Mouse (Mus musculus) ES-E14 (cell line): ENCODE results near the gene Stbd1. TPM values are rescaled to one million over a fixed set of nuclear protein-coding genes. Genes with fewer than 3 reads are reported as not detected.

ENCODE experiments used
- DNase-seq: peaks from one replicate; pipeline ENCODE4 v3.0.0-alpha.2; 2013; ENCODE audit warnings: low read depth, low spot score
- H3K27ac ChIP-seq: 2 replicates; pipeline ENCODE4 v1.5.1; 2012; ENCODE audit warnings: low read depth, mild to moderate bottlenecking, low read length, moderate library complexity, mixed read lengths; ENCODE audit not compliant: poor library complexity, insufficient read depth, severe bottlenecking
- H3K36me3 ChIP-seq: 2 replicates; pipeline ENCODE4 v1.6.1; 2012; ENCODE audit warnings: mild to moderate bottlenecking, low read length, moderate library complexity, mixed read lengths; ENCODE audit not compliant: control insufficient read depth, poor library complexity, insufficient read depth, severe bottlenecking
- H3K4me1 ChIP-seq, 2 experiments: fragments of 150-350 bp in 1 of 2; sonication (generic) in 1 of 2; 2 replicates each; pipeline ENCODE4 v1.6.1; 2012; ENCODE audit warnings: low read length in 2 of 2, mild to moderate bottlenecking in 1 of 2, mixed read lengths in 1 of 2; ENCODE audit not compliant: control insufficient read depth in 2 of 2, insufficient read depth in 2 of 2, poor library complexity in 1 of 2
- H3K4me3 ChIP-seq, 2 experiments: fragments of 150-350 bp in 1 of 2; sonication (generic) in 1 of 2; 2 replicates each; pipeline ENCODE4 v1.5.1; 2012; ENCODE audit warnings: low read length in 2 of 2, low read depth in 1 of 2, mild to moderate bottlenecking in 1 of 2, mixed read lengths in 1 of 2; ENCODE audit not compliant: insufficient read depth in 1 of 2, poor library complexity in 1 of 2, severe bottlenecking in 1 of 2
- H3K9ac ChIP-seq: 2 replicates; pipeline ENCODE4 v1.6.1; 2012; ENCODE audit warnings: low read depth, mild to moderate bottlenecking, low read length, mixed read lengths; ENCODE audit not compliant: poor library complexity, insufficient read depth, severe bottlenecking
- H3K9me3 ChIP-seq: fragments of 150-350 bp; sonication (generic); 2 replicates; pipeline ENCODE4 v1.6.1; 2012; ENCODE audit warnings: low read depth, mild to moderate bottlenecking, low read length; ENCODE audit not compliant: control insufficient read depth, insufficient read depth
- CHD2 ChIP-seq: IDR thresholded peaks from 2 replicates; pipeline ENCODE4 v1.6.1; 2014; ENCODE audit warnings: mild to moderate bottlenecking, low read depth, low read length, inconsistent platforms
- HCFC1 ChIP-seq: IDR thresholded peaks from 2 replicates; pipeline ENCODE4 v1.6.1; 2012; ENCODE audit warnings: low read length, inconsistent platforms, borderline replicate concordance; ENCODE audit not compliant: insufficient read depth
- MAFK ChIP-seq: IDR thresholded peaks from 2 replicates; pipeline ENCODE4 v1.6.1; 2014; ENCODE audit warnings: mild to moderate bottlenecking, low read depth, low read length, inconsistent platforms; ENCODE audit not compliant: insufficient read depth
- ZC3H11A ChIP-seq: IDR thresholded peaks from 2 replicates; pipeline ENCODE4 v1.6.1; 2012; ENCODE audit warnings: low read depth, mild to moderate bottlenecking, inconsistent platforms, low read length, borderline replicate concordance
- ZNF384 ChIP-seq: IDR thresholded peaks from 2 replicates; pipeline ENCODE4 v1.6.1; 2012; ENCODE audit warnings: low read depth, low read length, inconsistent platforms
- in situ Hi-C, 2 experiments: fragments of 600-800 bp; cut with MboI; formaldehyde crosslinking; loops; one replicate each; pipeline ENCODE4 v1.15.1; 2025; ENCODE audit warnings: low sequenced_read_pairs in 2 of 2, inconsistent platforms in 1 of 2; ENCODE audit not compliant: unreplicated experiment in 2 of 2
- total RNA-seq: library from RNA; depleted of rRNA; stranded (reverse); fragments of 300-350 nt; gene quantifications from 2 replicates; pipeline ENCODE4 v1.2.3, GENCODE M21; 2012; rRNA removed

Gene Stbd1
- 3.0 and 4.1 TPM in 2 replicates for total RNA-seq

- Histone ChIP-seq H3K9ac (peak within 1 kb of the TSS; percentile 85), H3K9me3 (no peaks in the 10 kb centered on the region), H3K36me3 (no peaks in the 10 kb centered on the region), H3K4me1 (no peaks in the 10 kb centered on the region), H3K4me3 (peak within 1 kb of the TSS; percentile 91 to 93), H3K27ac (no peak within 1 kb of the TSS)
- DNase-seq, result peak; percentile 56
- in situ Hi-C loops, result no loop called here
- TF ChIP-seq CHD2 (no peak), HCFC1 (no peak), ZC3H11A (no peak), MAFK (no peak), ZNF384 (no peak)
Measured at GRCm38 (mm10) chr5:92602691-92603690, at the start of gene Stbd1. Gene Stbd1, plus strand, starts transcription at chr5:92603041.

- no peaks in the 10 kb centered on the region for H3K9me3 ChIP-seq
Measured at GRCm38 (mm10) chr5:92553939-92554338, 48.9 kb upstream of the Stbd1 start.

GRCm38 (mm10) chr5:92554443-92554842 lies 48.4 kb upstream of the Stbd1 start:
- in situ Hi-C loops, result no loop called here
- Histone ChIP-seq H3K9ac (no peak overlapping the region), H3K9me3 (no peaks in the 10 kb centered on the region), H3K27ac (no peak overlapping the region), H3K4me1 (0 out of 4 replicates have a peak, but pooled peaks cover 0 to 2% of the 10 kb centered on the region in 2 experiments), H3K4me3 (peak overlapping the region in 1 of 2 experiments; percentile 51; a peak in 2 of 4 replicates), H3K36me3 (no peaks in the 10 kb centered on the region)
- TF ChIP-seq ZC3H11A, result no peak
- TF ChIP-seq MAFK, result no peak
- no peak for TF ChIP-seq HCFC1
- TF ChIP-seq ZNF384, result no peak
- no peak for TF ChIP-seq CHD2
- DNase-seq, result no peak

More at GRCm38 (mm10) chr5:92553939-92554338, 48.9 kb upstream of the Stbd1 start:
- DNase-seq, result peak; percentile 40
- peak; percentile 21; the same call in 1 of the 2 replicates for TF ChIP-seq MAFK
- no peak for TF ChIP-seq CHD2
- TF ChIP-seq ZNF384, result no peak
- TF ChIP-seq HCFC1, result no peak
- TF ChIP-seq ZC3H11A, result peak; percentile 72
- Histone ChIP-seq H3K9ac (no peak overlapping the region), H3K36me3 (no peaks in the 10 kb centered on the region), H3K27ac (no peak overlapping the region), H3K4me3 (no peak overlapping the region), H3K4me1 (0 out of 4 replicates have a peak, but pooled peaks cover 0 to 2% of the 10 kb centered on the region in 2 experiments)
- in situ Hi-C loops, result no loop called here

GRCm38 (mm10) chr5:92554891-92555511 lies 47.8 kb upstream of the Stbd1 start, which contains the start of gene Fam47e:
Gene Fam47e, plus strand, starts transcription at chr5:92555069.
- in situ Hi-C loops, result no loop called here
- Histone ChIP-seq H3K4me1 (0 out of 4 replicates have a peak, but pooled peaks cover 0 to 2% of the 10 kb centered on the region in 2 experiments), H3K27ac (no peak within 1 kb of the TSS), H3K9ac (peak within 1 kb of the TSS; percentile 3; the same call in 1 of the 2 replicates), H3K9me3 (no peaks in the 10 kb centered on the region), H3K4me3 (peak within 1 kb of the TSS; percentile 30 to 51; a peak in 3 of 4 replicates), H3K36me3 (no peaks in the 10 kb centered on the region)
- TF ChIP-seq ZC3H11A, result no peak
- no peak for DNase-seq
